Mouse (Mus musculus) G1E (cell line): ENCODE results near the gene Cfap99.

Source experiments
- CTCF ChIP-seq: IDR thresholded peaks from 2 replicates; pipeline ENCODE4 v1.5.1; 2012; ENCODE audit warnings: low read depth, low read length, inconsistent platforms, mixed read lengths
- GATA1 ChIP-seq: IDR thresholded peaks from 2 replicates; pipeline ENCODE4 v1.6.1; 2012; ENCODE audit warnings: borderline replicate concordance, low read length, inconsistent platforms, mixed read lengths
- GATA2 ChIP-seq: IDR thresholded peaks from 2 replicates; pipeline ENCODE4 v1.6.1; 2012; ENCODE audit warnings: low read depth, low read length, inconsistent platforms, borderline replicate concordance

DNA sequence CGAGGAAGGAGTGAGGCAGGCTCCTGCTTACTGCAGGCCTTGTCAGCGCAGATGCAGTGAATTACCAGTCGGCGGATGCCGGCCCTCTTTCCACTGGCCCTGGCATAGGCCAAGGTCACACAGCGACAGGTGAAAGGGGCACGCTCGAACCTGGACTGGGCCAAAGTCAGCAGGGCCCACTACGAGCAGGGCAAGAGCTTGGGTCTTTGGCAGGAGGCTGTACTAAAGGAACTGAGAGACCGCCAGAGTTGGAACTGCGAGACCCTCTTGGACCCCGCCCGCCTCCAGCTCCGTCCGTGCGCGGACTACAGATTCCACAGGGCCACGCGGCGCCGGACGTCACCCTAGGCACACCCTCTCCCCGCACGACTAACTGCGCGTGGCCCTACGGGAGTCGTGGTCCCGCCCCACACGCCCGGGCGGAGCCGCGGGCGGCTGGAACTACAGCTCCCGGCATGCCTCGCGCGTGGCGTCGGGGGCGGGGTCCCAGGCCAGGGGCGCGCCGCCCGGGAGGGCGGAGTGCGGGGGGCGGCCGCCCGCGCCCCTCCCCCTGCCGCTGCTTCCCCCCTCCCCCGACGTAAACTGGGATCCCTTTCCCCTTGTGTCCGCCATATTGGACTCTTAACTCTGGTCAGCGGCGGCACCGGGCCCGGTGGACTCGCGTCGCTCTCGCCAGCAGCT, 81.1 kb downstream of the Cfap99 start, which contains the start of gene Fam193a:
- TF ChIP-seq CTCF: no peak
- TF ChIP-seq GATA1: no peak
- no peak for TF ChIP-seq GATA2
